Mouse (Mus musculus) ZHBTc4 (cell line): ENCODE results near the gene Pdzk1ip1.
A peak's percentile ranks its signal among the peaks of the same experiment; 100 is the strongest.

Experiments used
- DNase-seq: peaks from one replicate; pipeline ENCODE4 v3.0.0-alpha.2; 2011; ENCODE audit warnings: low read depth, low spot score

Gene Pdzk1ip1

GRCm38 (mm10) chr4:115075204-115075915, 13.1 kb upstream of the Pdzk1ip1 start:
- no peak for DNase-seq

DNA sequence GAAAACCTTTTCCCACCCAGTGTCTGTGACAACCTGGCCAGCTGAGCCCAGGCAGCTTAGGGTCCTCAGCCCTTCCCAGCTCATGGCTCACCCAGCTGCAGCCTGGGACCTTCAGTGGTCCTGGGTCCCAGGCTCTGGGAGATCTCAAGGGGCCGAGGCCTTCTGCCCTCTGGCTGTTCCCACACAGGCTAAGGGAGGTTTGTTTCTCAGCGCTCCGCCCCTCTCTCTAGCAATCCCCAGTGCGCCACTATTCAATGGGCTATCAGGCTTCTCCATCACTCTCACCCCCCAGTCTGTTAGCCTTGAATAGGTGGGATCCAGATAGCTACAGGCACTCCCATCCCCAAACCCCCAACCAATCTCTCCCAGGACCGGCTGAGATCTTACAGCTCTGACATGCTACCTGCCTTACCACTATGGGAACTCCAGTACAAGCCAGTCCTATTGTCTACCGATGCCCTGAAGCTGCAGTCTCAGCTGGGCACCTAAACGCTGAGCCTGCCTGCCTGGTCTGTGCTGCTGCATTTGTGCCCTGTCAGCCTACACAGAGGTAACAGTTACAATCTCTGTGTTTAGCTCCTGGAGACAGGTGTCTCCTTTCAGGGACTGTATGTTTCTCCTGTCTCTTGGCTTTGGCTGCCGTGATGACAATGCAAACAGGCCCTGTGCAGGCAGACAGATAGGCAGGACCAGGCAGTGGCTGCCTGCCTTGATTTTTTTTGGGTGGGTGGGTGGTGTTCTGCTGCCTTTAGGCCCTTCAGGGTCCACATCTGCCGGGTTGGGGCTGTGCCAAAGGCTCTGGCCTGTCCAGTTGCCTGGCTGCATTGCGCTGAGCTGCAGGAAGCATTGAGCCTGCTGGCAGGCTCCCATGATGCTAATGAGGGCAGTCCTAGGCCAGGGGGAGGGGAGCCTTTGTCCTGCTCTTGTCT, 9.4 kb upstream of the Pdzk1ip1 start:
- no peak for DNase-seq

GRCm38 (mm10) chr4:115079821-115080349, 8.6 kb upstream of the Pdzk1ip1 start:
- DNase-seq = no peak

GRCm38 (mm10) chr4:115083031-115083430, 5.5 kb upstream of the Pdzk1ip1 start:
- no peak for DNase-seq

GRCm38 (mm10) chr4:115085522-115086095, 2.9 kb upstream of the Pdzk1ip1 start:
- peak; percentile 73 for DNase-seq

DNA sequence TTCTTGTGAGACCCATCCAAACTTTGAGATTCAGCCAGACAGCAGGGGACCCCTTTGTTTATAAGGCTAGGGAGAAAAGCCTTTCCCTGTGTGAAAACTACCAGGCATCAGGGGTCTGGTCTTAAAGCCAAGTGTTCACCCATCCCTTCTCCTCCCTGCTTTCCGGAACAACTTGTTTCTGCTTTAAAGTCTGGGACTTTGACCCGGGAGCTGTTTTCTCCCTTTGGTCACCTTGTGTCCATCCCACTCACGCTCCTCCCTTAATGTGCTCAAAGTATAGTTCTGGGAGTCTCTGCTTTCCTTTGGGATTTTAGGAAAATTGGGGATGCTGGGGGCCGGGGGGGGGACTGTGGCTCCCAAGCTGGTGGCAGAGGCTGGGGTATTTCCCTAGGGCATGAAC, 2.3 kb upstream of the Pdzk1ip1 start:
- DNase-seq = no peak

DNA sequence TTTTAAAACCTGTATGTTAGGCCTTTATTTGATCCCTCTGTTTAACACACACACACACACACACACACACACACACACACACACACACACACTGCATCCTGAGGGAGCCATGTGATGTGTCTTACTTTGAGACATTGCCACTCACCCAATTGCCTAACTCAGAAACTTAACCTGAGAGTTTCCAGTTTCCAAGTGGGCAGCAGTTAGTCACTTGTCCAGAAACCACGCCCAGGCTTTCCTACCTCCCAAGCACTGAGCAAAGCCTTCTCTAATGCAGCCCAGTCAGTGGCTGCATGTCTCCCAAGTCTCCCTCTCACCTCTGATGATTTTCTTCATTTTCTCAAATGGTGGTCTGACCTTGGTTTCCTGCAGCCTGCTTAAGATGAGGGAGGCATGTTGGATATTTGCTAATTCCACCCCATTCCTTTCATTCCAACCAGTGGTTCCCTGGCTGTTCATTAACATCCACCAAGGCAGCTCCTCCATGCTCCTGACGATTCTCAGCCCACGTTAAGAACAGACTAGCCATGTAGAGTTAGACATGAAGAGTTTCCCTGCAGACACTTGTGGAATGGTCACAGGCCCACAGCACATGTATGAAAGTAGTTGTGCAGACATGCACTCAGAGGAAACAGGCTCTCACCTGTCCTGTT, 1.6 kb upstream of the Pdzk1ip1 start:
- no peak for DNase-seq

GRCm38 (mm10) chr4:115090592-115090991, 2.1 kb downstream of the Pdzk1ip1 start:
- DNase-seq = no peak

DNA sequence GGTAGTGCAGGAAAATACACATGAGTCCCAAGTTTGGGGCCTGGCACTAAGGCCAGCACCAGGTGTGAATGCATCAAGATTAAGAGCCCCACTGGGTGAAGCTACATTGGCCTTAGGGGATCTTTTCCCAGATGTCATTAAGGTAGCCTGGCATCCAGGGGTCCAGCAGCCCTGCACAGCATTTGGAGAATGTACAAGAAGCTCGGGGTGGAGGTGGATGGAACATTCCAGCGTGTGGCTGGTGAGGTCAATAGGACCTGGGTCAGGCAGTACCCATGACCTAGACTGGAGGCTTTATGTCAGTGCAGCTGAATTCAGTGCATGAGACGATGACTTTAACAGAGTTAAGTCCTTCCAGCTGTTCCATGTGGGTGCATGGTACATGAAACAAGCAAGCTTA, 3.3 kb downstream of the Pdzk1ip1 start:
- DNase-seq = no peak

DNA sequence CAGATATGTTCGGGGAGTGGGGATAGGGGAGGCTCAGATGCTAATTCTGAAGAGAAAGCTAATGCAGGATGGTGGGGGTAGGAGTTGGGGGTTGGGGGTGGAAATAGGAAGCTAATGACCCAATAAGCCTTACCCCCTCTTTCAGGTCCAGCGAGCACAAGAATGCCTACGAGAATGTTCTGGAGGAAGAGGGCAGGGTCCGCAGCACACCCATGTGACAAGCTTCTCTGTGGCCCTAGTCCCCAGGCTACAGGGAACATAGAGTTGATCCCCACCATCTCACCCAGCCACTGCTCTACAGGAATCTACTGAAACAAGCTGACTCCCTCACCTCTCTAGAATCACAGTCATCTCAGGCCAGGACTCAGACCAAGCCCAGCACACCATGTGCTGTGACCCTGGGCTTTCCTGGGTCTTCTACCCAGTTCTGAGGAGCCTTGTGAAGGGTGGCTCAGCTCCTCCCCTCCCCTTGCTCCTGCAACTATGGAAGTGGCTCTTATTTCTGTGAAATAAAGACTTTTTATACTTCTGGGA, 4.9 kb downstream of the Pdzk1ip1 start:
- DNase-seq = no peak

DNA sequence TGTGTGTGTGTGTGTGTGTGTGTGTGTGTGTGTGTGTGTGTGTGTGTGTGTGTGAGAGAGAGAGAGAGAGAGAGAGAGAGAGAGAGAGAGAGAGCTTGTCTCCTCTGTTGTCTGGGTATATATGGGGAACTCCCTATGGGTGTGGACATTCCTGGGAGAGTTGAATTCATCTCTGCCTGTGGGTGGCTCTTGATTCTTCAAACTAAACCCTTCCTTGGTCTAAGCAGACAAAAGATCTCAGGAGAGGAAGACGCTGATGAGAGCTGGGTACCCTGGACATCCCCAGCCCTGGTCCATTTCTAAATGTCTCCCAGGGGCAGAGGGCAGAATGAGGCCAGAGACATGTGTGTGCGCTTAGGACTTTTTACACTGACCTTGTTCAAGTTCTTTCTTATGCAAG, 5.5 kb downstream of the Pdzk1ip1 start:
- peak; percentile 34 for DNase-seq

- peak; percentile 63 for DNase-seq
Measured at GRCm38 (mm10) chr4:115095671-115096434, 7.3 kb downstream of the Pdzk1ip1 start.

DNA sequence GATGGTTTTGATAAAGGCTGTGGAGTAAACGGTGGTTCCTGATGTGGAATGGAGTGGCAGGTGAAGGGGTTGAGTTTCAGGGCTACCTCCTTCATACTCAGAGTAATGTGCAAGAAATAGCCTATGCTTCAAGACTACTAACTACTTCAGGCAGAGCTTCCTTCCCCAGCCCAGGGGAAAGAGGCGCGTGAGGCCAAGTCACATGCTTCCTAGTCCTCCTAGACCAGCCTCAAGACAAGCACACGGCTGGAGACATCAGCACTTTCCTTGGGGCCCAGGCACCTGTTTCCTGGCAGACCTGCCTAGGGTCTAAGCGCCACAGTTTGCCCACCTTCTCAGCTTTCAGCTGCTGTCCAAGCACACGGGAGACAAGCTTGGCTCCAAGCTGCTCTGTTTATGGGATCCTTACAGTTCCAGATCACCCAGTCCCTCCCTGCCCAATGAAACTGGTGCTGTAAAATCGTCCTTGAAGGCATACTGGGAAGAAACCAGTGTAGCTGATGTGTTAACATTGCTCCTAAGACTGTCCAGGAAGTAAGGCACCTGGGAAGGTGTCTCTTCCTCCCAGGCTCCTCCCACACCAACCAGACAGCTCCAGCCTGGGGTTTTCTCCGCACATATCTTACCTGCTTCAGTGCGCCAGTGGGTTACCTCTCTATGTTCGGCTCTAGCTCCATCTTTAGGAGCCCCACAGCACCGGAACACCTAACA, 8.1 kb downstream of the Pdzk1ip1 start:
- peak; percentile 10 for DNase-seq

GRCm38 (mm10) chr4:115097146-115097496, 8.6 kb downstream of the Pdzk1ip1 start:
- no peak for DNase-seq

GRCm38 (mm10) chr4:115101682-115102081, 13.2 kb downstream of the Pdzk1ip1 start:
- DNase-seq = peak; percentile 80

GRCm38 (mm10) chr4:115103510-115103909, 15.0 kb downstream of the Pdzk1ip1 start:
- no peak for DNase-seq

GRCm38 (mm10) chr4:115111167-115111566, 22.7 kb downstream of the Pdzk1ip1 start:
- DNase-seq = no peak

DNA sequence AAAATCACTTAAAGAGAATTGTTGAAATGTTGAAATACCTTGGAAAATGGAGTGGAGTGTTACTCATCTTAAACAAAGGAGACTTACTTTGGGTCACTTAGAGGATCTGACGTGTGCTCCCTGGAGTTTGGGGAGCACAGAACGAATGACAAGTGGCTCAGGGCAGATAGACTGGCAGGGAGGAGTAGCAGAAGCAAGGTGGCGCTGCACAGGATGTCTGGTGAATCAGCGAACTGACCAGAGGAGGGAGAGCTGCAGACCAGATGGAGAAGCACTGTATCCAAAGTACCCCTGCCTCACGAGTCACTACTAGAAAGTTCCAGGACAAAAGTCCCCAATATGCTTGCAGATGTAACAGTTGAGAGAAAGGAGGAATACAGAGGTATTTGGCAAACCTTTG, 24.8 kb downstream of the Pdzk1ip1 start:
- no peak for DNase-seq

DNA sequence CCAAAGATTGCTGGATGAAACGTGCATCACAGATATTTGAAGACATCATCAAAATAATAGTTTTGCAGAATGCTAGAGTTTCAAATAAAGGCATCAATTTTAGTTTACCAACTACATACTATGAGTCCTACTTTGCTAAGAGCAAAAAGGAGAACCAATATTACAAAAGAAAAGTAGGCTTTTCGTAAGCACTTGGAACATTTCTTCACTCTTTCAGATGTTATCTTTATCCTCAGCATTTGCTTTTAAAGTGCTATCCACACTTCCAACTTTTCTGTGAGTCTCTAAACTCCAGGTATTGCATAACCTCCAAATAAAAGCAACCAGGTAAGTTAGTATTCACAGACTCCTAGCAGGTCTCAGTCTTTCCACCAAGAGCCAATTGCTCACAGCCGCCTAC, 31.1 kb downstream of the Pdzk1ip1 start:
- no peak for DNase-seq

- no peak for DNase-seq
Measured at GRCm38 (mm10) chr4:115121162-115121561, 32.7 kb downstream of the Pdzk1ip1 start.
